Mouse (Mus musculus) lung, adult 2 months (tissue): ENCODE results near the gene Rhof.
A peak's percentile ranks its signal among the peaks of the same experiment; 100 is the strongest.

Experiments
- CTCF ChIP-seq: fragments of 200-500 bp; IDR thresholded peaks from 2 replicates; pipeline ENCODE4 v1.5.1; 2011; ENCODE audit warnings: mild to moderate bottlenecking, low read length, control low read depth; ENCODE audit not compliant: insufficient read depth
- POLR2A ChIP-seq: fragments of 200-500 bp; IDR thresholded peaks from 2 replicates; pipeline ENCODE4 v1.6.1; 2011; ENCODE audit warnings: low read depth, mild to moderate bottlenecking, control low read depth, low read length, borderline replicate concordance; ENCODE audit errors: extremely low read depth

DNA sequence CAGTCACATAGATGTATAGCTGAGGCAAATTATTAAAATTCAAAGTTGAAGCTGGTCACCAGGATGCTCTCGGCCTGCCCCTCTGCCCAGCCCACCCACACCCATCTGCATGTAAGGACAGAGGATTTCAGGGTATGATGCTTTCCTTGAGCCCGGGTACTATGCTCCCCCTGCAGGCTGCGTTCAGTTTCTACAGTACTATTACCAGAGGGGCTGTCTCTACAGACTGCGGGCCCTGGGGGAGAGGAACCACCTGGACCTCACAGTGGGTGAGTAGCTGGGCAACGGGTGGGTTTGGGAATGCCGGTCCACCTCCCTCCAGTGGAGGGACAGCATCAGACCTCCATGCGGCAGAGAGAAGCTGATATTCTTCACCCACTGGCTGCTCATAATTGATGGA, 17.6 kb downstream of the Rhof start:
- TF ChIP-seq CTCF: 0 out of 2 replicates have a peak, but pooled peaks have one; percentile 15
- TF ChIP-seq POLR2A: no peak
